Mouse (Mus musculus) cerebellum, adult 11-12 months (tissue): ENCODE measurements around the gene Slx1b.
"Not testable (repeated sequence)": the region's sequence is repeated elsewhere in the genome, so short reads cannot be mapped to it uniquely, and the experiment has no call there.

Experiments
- DNase-seq: peaks from one replicate; pipeline ENCODE4 v3.0.0; 2022

Slx1b gene

GRCm38 (mm10) chr7:126702358-126702757 lies 6.8 kb upstream of the Slx1b start:
- DNase-seq: no peak

- DNase-seq: peak; percentile 57
These were observed 6.2 kb upstream of the Slx1b start for GRCm38 (mm10) chr7:126701559-126702357.

- peak; percentile 88 for DNase-seq
These were observed 5.5 kb upstream of the Slx1b start for GRCm38 (mm10) chr7:126701070-126701469.

GRCm38 (mm10) chr7:126700063-126701015 lies 4.8 kb upstream of the Slx1b start:
- DNase-seq: peak; percentile 63

- DNase-seq: no peak
These were observed 2.3 kb upstream of the Slx1b start for GRCm38 (mm10) chr7:126697838-126698237.

GRCm38 (mm10) chr7:126696886-126697285 lies 1.3 kb upstream of the Slx1b start:
- no peak for DNase-seq

- DNase-seq: no peak
These were observed 719 bp upstream of the Slx1b start for GRCm38 (mm10) chr7:126696303-126696702.

- DNase-seq: no peak
These were observed 373 bp downstream of the Slx1b start, which contains the start of gene Bola2 for GRCm38 (mm10) chr7:126695210-126695611. Gene Bola2, plus strand, starts transcription at chr7:126695401.

- peak; percentile 51 for DNase-seq
These were observed 1.0 kb downstream of the Slx1b start for GRCm38 (mm10) chr7:126694441-126695051.

- DNase-seq: peak; percentile 30
These were observed 1.8 kb downstream of the Slx1b start for GRCm38 (mm10) chr7:126693781-126694180.

GRCm38 (mm10) chr7:126693256-126693655 lies 2.3 kb downstream of the Slx1b start:
- peak; percentile 64 for DNase-seq

GRCm38 (mm10) chr7:126692426-126692825 lies 3.2 kb downstream of the Slx1b start:
- peak; percentile 58 for DNase-seq

- DNase-seq: peak; percentile 37
These were observed 3.9 kb downstream of the Slx1b start for GRCm38 (mm10) chr7:126691676-126692075.

GRCm38 (mm10) chr7:126690737-126691136 lies 4.8 kb downstream of the Slx1b start:
- DNase-seq: no peak

- DNase-seq: no peak
These were observed 6.6 kb downstream of the Slx1b start for GRCm38 (mm10) chr7:126689021-126689420.

GRCm38 (mm10) chr7:126688156-126688555 lies 7.4 kb downstream of the Slx1b start:
- DNase-seq: not testable (repeated sequence)

- DNase-seq: no peak
These were observed 14.4 kb downstream of the Slx1b start for GRCm38 (mm10) chr7:126681221-126681620.

- no peak for DNase-seq
These were observed 15.9 kb downstream of the Slx1b start for GRCm38 (mm10) chr7:126679683-126680082.

GRCm38 (mm10) chr7:126678545-126679341 lies 16.8 kb downstream of the Slx1b start:
- DNase-seq: no peak

GRCm38 (mm10) chr7:126676631-126677220 lies 18.9 kb downstream of the Slx1b start:
- DNase-seq: no peak

- no peak for DNase-seq
These were observed 19.4 kb downstream of the Slx1b start, which contains the start of gene Sult1a1 for GRCm38 (mm10) chr7:126676207-126676606. Gene Sult1a1, minus strand, starts transcription at chr7:126676432.

GRCm38 (mm10) chr7:126675104-126675503 lies 20.5 kb downstream of the Slx1b start:
- DNase-seq: no peak
